Mouse (Mus musculus): ENCODE measurements around the gene 1110017D15Rik. TPM values are rescaled to one million over a fixed set of nuclear protein-coding genes. Genes with fewer than 3 reads are reported as not detected.
"Not testable (repeated sequence)": the region's sequence is repeated elsewhere in the genome, so short reads cannot be mapped to it uniquely, and the experiment has no call there.

Gene 1110017D15Rik
- polyA plus RNA-seq, 1 experiment from 2014 or later: 3.7 TPM

DNA sequence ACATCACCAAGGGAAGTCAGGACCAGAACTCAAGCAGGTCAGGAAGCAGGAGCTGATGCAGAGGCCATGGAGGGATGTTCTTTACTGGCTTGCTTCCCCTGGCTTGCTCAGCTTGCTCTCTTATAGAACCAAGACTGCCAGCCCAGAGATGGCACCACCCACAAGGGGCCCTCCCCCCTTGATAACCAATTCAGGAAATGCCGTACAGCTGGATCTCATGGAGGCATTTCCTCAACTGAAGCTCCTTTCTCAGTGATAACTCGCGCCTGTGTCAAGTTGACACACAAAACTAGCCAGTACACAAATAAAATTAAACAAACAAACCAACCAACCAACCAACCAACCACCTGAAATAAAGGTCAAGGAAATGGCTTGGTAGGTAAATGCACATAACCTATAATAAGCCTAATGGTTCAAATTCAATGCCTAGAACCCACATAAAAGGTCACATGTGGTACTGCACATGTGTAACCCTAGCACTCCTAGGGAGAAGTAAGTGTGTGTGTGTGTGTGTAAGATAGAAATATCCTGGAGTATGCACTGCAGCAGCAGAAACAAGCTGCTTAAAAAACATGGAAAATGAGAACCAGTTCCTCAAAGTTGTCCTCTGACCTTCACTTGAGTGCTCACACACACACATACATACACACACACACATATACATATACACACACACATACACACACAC lies 53.9 kb downstream of the 1110017D15Rik start:
- Histone ChIP-seq H3K4me3 (peak overlapping the region; percentile 61; the same call in 1 of the 2 replicates), H3K4me2 (replicated peaks) (peak overlapping the region; percentile 80)
- H3K9ac ChIP-seq: not testable (repeated sequence)

GRCm38 (mm10) chr4:41460690-41461089 lies 56.4 kb downstream of the 1110017D15Rik start:
- Histone ChIP-seq H3K36me3 (0 out of 2 replicates have a peak, but pooled peaks cover 3% of the 10 kb centered on the region), H3K9ac (no peak overlapping the region), H3K4me3 (no peak overlapping the region), H3K4me1 (peaks cover 10% of the 10 kb centered on the region), H3K27ac (no peak overlapping the region), H3K4me2 (replicated peaks) (no peak overlapping the region), H3K27me3 (no peaks in the 10 kb centered on the region), H3K9me3 (no peaks in the 10 kb centered on the region)
- ATAC-seq (ENCODE audit: insufficient number of reproducible peaks, insufficient read depth, low FRiP score, low TSS enrichment): no peak
- WGBS: 91% methylated on average over 1 of the region's 1 CpGs

More for the DNA sequence above, 53.9 kb downstream of the 1110017D15Rik start:
- not testable (repeated sequence) for H3K27ac ChIP-seq; ATAC-seq (ENCODE audit: insufficient number of reproducible peaks, insufficient read depth, low FRiP score, low TSS enrichment); H3K27me3 ChIP-seq; H3K36me3 ChIP-seq; H3K4me1 ChIP-seq; H3K9me3 ChIP-seq
- 52% methylated on average over 3 of the region's 3 CpGs for WGBS

Other genes starting within 250 kb of the 1110017D15Rik start
- 74.4 and 77.6 TPM in 2 replicates for gene Ubap2, start 242.2 kb downstream of the 1110017D15Rik start, polyA plus RNA-seq (2016; fragmentation: Nextera tagmentation; extraction: Ambion mirVana)
- gene Dcaf12, start 202.4 kb downstream of the 1110017D15Rik start, polyA plus RNA-seq (2016; fragmentation: Nextera tagmentation; extraction: Ambion mirVana): 55.7 and 57.1 TPM in 2 replicates
- 60.5 and 74.7 TPM in 2 replicates for gene Ubap1, start 168.3 kb downstream of the 1110017D15Rik start, polyA plus RNA-seq (2016; fragmentation: Nextera tagmentation; extraction: Ambion mirVana)
- 10.9 and 11.7 TPM in 2 replicates for gene Kif24, start 52.4 kb downstream of the 1110017D15Rik start, polyA plus RNA-seq (2016; fragmentation: Nextera tagmentation; extraction: Ambion mirVana)
- gene Nudt2, start 52.2 kb downstream of the 1110017D15Rik start, polyA plus RNA-seq (2016; fragmentation: Nextera tagmentation; extraction: Ambion mirVana): 53.4 and 53.5 TPM in 2 replicates
- gene AI464131, start 14.3 kb downstream of the 1110017D15Rik start, polyA plus RNA-seq (2016; fragmentation: Nextera tagmentation; extraction: Ambion mirVana): 8.5 and 9.5 TPM in 2 replicates
- gene Fam219a, start 52.2 kb upstream of the 1110017D15Rik start, polyA plus RNA-seq (2016; fragmentation: Nextera tagmentation; extraction: Ambion mirVana): 4.1 and 5.3 TPM in 2 replicates
- gene Dnaic1, start 52.4 kb upstream of the 1110017D15Rik start, polyA plus RNA-seq (2016; fragmentation: Nextera tagmentation; extraction: Ambion mirVana): 0.73 and 0.91 TPM in 2 replicates
- gene Enho, start 123.0 kb upstream of the 1110017D15Rik start, polyA plus RNA-seq (2016; fragmentation: Nextera tagmentation; extraction: Ambion mirVana): 29.0 and 33.7 TPM in 2 replicates
- gene Cntfr, start 179.8 kb upstream of the 1110017D15Rik start, polyA plus RNA-seq (2016; fragmentation: Nextera tagmentation; extraction: Ambion mirVana): 13.6 and 14.9 TPM in 2 replicates
- gene Il11ra1, start 182.7 kb upstream of the 1110017D15Rik start, polyA plus RNA-seq (2016; fragmentation: Nextera tagmentation; extraction: Ambion mirVana): 337 and 358 TPM in 2 replicates
- gene Rpp25l, start 196.2 kb upstream of the 1110017D15Rik start, polyA plus RNA-seq (2016; fragmentation: Nextera tagmentation; extraction: Ambion mirVana): 84.9 and 87.8 TPM in 2 replicates
- 117 and 122 TPM in 2 replicates for gene Dctn3, start 205.8 kb upstream of the 1110017D15Rik start, polyA plus RNA-seq (2016; fragmentation: Nextera tagmentation; extraction: Ambion mirVana)
- 0.18 TPM in 1 of 2 replicates, not detected in the other for gene Arid3c, start 213.8 kb upstream of the 1110017D15Rik start, polyA plus RNA-seq (2016; fragmentation: Nextera tagmentation; extraction: Ambion mirVana)
- gene Galt, start 237.9 kb upstream of the 1110017D15Rik start, polyA plus RNA-seq (2016; fragmentation: Nextera tagmentation; extraction: Ambion mirVana): 40.4 and 41.5 TPM in 2 replicates
- gene Sigmar1, start 238.8 kb upstream of the 1110017D15Rik start, polyA plus RNA-seq (2016; fragmentation: Nextera tagmentation; extraction: Ambion mirVana): 74.1 and 76.6 TPM in 2 replicates

Data from embryonic facial prominence, embryonic 12.5 days (tissue).